Mouse (Mus musculus) erythroblast, embryonic 14.5 days (primary cell): ENCODE results near the gene Olfr680-ps1.

ENCODE experiments used
- GATA1 ChIP-seq: IDR thresholded peaks from 2 replicates; pipeline ENCODE4 v1.6.1; 2012; ENCODE audit warnings: low read length, inconsistent platforms, mixed read lengths
- TAL1 ChIP-seq: IDR thresholded peaks from 3 replicates; pipeline ENCODE4 v1.6.1; 2012; ENCODE audit warnings: low read length, inconsistent platforms, mixed read lengths

DNA sequence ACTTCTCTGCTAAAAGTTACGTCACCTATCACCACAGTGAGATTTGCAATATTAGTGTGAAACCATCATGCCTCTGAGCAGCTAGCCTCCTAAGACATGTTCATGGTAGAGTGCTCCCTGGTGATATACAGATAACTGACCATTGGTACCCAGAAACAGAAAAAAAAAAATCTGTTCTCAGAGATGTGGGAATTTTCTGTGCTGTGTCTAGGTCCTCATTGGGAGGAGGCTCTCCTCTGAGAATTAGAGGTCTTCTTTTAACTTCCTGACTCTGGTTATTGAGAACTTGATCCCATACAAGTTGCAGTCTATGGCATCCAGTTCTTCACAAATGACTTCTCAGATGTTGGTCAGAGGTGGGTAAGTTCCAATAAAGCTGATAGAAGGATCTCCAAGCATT lies 28.4 kb downstream of the Olfr680-ps1 start, which contains the start of gene Olfr678:
- TF ChIP-seq GATA1 (no peak), TAL1 (no peak)
